Mouse (Mus musculus) heart, embryonic 11.5 days (tissue): ENCODE measurements at regions not wholly inside any gene's neighbourhood (a gene's known extent, or its start where the extent isn't known, plus 50 kb on each side); places are given as distances from the start of the nearest gene placed in this dataset.

ENCODE experiments used
- ATAC-seq: fragments of 200-750 bp; cut with Nextera tagmentation; replicated peaks from 2 replicates; pipeline ENCODE4 v1.8.0; 2017; ENCODE audit warnings: moderate library complexity; ENCODE audit not compliant: insufficient number of reproducible peaks, low FRiP score, low TSS enrichment
- H3K27ac ChIP-seq: fragments of 300-500 bp; sonication (generic); 2 replicates; pipeline ENCODE4 v1.5.1; 2014; ENCODE audit warnings: mild to moderate bottlenecking, low read depth, low read length
- H3K27me3 ChIP-seq: fragments of 300-500 bp; sonication (generic); 2 replicates; pipeline ENCODE4 v1.6.1; 2014; ENCODE audit warnings: mild to moderate bottlenecking, low read length, mixed read lengths; ENCODE audit not compliant: control insufficient read depth, insufficient read depth
- H3K36me3 ChIP-seq: fragments of 300-500 bp; sonication (generic); 2 replicates; pipeline ENCODE4 v1.6.1; 2014; ENCODE audit warnings: mild to moderate bottlenecking, low read length, moderate library complexity, mixed read lengths; ENCODE audit not compliant: control insufficient read depth, insufficient read depth
- H3K4me1 ChIP-seq: fragments of 300-500 bp; sonication (generic); 2 replicates; pipeline ENCODE4 v1.6.1; 2014; ENCODE audit warnings: low read length; ENCODE audit not compliant: control insufficient read depth, insufficient read depth
- H3K4me2 ChIP-seq: fragments of 300-500 bp; sonication (generic); 2 replicates; pipeline ENCODE4 v1.6.1; 2014; ENCODE audit warnings: mild to moderate bottlenecking, moderate library complexity
- H3K4me3 ChIP-seq: fragments of 300-500 bp; sonication (generic); 2 replicates; pipeline ENCODE4 v1.5.1; 2014; ENCODE audit warnings: low read depth, low read length
- H3K9ac ChIP-seq: fragments of 300-500 bp; sonication (generic); 2 replicates; pipeline ENCODE4 v1.6.1; 2014; ENCODE audit warnings: mild to moderate bottlenecking, low read depth, low read length, moderate library complexity
- H3K9me3 ChIP-seq: fragments of 300-500 bp; sonication (generic); replicated peaks from 2 replicates; pipeline ENCODE4 v1.6.1; 2016; ENCODE audit warnings: low read length; ENCODE audit not compliant: control insufficient read depth
- WGBS: fragments of 180-500 bp; shearing (Covaris S2); extraction: QIAGEN DNeasy Blood & Tissue Kit; methylation state at CpG from one replicate; pipeline ENCODE4 v1.1.7; 2014; ENCODE audit not compliant: insufficient replicate concordance; 5-methylcytosine and 5-hydroxymethylcytosine counted together

DNA sequence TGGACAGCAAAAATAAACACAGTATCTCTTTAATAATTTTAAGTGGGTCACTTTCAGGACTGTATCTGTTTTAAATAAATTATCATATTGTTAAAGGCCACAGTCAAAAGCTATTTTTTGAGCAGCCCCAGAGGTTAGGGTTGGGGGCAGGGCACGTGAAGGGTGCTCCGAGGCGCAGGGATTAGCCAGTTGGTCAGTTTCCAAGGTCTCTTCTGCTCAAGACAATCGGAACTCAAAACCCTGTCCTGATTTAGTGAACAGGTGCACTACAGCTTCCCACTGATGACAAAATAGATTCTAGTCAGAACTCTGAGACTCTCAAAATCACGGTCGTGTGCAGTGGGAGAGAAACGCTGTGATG, 337.3 kb upstream of the 4930535I16Rik start:
- Histone ChIP-seq H3K9me3 (no peaks in the 10 kb centered on the region), H3K27me3 (peaks cover 3% of the 10 kb centered on the region; the same call in 1 of the 2 replicates), H3K4me3 (no peak overlapping the region), H3K4me1 (no peaks in the 10 kb centered on the region), H3K27ac (no peak overlapping the region), H3K4me2 (no peak overlapping the region), H3K9ac (no peak overlapping the region), H3K36me3 (no peaks in the 10 kb centered on the region)
- WGBS = 61% methylated on average over 7 of the region's 7 CpGs
- ATAC-seq = no peak

- H3K4me1 ChIP-seq = no peaks in the 10 kb centered on the region
- H3K4me3 ChIP-seq = no peak overlapping the region
- H3K27me3 ChIP-seq = peaks cover 3% of the 10 kb centered on the region; the same call in 1 of the 2 replicates
- no peaks in the 10 kb centered on the region for H3K36me3 ChIP-seq
- no peak overlapping the region; the same call in 1 of the 2 replicates for H3K4me2 ChIP-seq
- ATAC-seq = no peak
- no peaks in the 10 kb centered on the region for H3K9me3 ChIP-seq
- no peak overlapping the region for H3K27ac ChIP-seq
- H3K9ac ChIP-seq = no peak overlapping the region
- 53% methylated on average over 22 of the region's 22 CpGs for WGBS
These were observed 336.8 kb upstream of the 4930535I16Rik start for GRCm38 (mm10) chr4:124254446-124255182.

GRCm38 (mm10) chr4:124241600-124241999, 323.8 kb upstream of the 4930535I16Rik start:
- Histone ChIP-seq H3K4me3 (no peak overlapping the region), H3K4me1 (peaks cover 4% of the 10 kb centered on the region; the same call in 1 of the 2 replicates), H3K27ac (no peak overlapping the region), H3K9me3 (no peaks in the 10 kb centered on the region), H3K36me3 (no peaks in the 10 kb centered on the region), H3K9ac (no peak overlapping the region), H3K27me3 (no peaks in the 10 kb centered on the region), H3K4me2 (no peak overlapping the region)
- 46% methylated on average over 13 of the region's 13 CpGs for WGBS
- ATAC-seq = no peak

DNA sequence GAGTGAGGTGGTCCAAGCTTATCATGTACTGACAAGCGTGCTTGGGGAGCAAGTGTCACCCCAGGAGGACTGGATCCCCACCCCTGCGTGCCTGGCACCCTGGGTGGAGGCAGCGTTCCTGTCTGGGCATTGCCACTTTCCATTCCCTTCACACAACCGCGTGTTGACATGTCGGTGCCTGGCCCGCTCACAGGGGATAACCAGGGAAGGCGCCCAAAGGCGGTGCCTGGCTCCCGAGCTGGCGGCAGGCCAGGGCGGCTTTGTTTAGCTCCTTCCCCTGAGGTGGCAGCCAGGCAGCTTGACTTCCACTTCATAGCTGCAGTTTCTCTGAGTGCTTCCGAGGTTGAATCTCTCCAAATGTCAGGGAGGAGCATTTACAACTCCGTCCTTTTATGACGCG, 318.7 kb upstream of the 4930535I16Rik start:
- H3K9ac ChIP-seq = no peak overlapping the region
- no peak for ATAC-seq

DNA sequence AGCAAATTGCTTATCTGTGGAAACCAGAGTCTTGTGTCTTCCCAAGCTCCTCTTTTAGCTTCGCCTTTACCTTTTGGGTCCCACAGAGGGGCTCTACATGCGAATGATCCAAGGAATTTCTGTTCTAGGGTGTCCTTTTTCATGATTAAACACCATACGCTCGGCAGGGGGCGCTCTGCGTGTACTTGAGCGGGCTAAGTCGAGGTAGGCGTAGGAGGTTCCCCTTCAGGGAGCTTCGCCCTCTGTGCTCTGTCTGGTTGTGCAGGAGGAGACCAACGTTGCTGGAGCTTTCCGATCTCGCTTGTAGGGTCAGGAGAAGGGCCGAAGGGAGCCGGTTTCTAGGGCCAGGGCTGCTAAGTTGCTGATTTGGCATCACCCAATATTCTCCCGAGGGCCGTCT, 310.7 kb upstream of the 4930535I16Rik start:
- Histone ChIP-seq H3K36me3 (no peaks in the 10 kb centered on the region), H3K4me1 (no peaks in the 10 kb centered on the region), H3K4me3 (no peak overlapping the region), H3K27me3 (no peaks in the 10 kb centered on the region; the same call in 1 of the 2 replicates), H3K27ac (no peak overlapping the region), H3K4me2 (no peak overlapping the region), H3K9me3 (no peaks in the 10 kb centered on the region), H3K9ac (no peak overlapping the region)
- WGBS = 11% methylated on average over 17 of the region's 17 CpGs
- ATAC-seq = no peak

More for the DNA sequence above, 318.7 kb upstream of the 4930535I16Rik start:
- H3K27me3 ChIP-seq = no peaks in the 10 kb centered on the region
- no peak overlapping the region for H3K4me3 ChIP-seq
- H3K27ac ChIP-seq = no peak overlapping the region
- H3K9me3 ChIP-seq = no peaks in the 10 kb centered on the region
- H3K4me2 ChIP-seq = peak overlapping the region; percentile 14; the same call in 1 of the 2 replicates
- H3K4me1 ChIP-seq = peaks cover 9% of the 10 kb centered on the region; the same call in 1 of the 2 replicates
- WGBS = 42% methylated on average over 16 of the region's 16 CpGs
- no peaks in the 10 kb centered on the region for H3K36me3 ChIP-seq

DNA sequence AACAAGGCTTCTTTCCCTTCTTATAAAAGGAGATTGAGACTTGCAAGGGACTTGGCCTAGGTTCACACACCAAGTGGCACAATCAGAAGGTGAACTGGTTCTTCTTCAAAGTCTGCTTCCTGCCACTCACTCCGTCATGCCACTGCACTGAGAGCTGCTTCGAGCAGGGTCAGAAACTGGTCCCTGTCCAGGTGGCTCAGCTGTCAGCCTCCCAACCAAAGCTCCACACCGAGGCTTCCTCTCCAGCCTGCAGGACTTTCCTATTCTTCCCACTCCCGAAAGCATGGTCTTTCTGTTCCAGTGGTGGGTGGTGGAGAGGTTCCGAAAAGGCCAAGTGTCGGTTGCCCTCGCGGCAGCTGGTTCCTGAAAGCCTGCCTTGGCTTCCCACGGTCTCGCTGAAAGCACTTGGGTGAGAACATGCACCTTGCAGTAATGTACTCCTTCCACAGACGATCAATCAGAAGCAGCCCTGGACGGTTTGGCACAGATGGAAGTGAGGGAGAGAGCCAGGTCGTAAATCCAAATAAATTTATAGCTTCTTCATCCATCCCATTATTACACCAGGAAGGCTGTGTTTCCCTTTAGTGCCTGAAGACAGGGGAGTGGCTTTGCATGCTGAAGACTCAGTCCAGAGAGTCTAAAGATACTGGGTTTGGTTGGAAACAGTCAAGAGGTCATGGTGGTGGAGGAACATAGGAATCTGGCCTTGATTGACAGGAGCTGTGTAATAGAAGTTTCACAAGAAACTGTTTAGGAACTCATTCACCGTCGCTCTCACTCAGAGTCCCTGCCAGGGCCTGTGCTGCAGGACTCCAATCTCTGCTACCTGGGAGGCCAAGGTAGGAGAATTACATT, 306.1 kb upstream of the 4930535I16Rik start:
- Histone ChIP-seq H3K9ac (no peak overlapping the region), H3K4me1 (no peaks in the 10 kb centered on the region), H3K4me2 (no peak overlapping the region), H3K27ac (no peak overlapping the region), H3K4me3 (no peak overlapping the region), H3K9me3 (no peaks in the 10 kb centered on the region), H3K27me3 (peaks cover 2% of the 10 kb centered on the region; the same call in 1 of the 2 replicates), H3K36me3 (no peaks in the 10 kb centered on the region)
- 77% methylated on average over 15 of the region's 15 CpGs for WGBS
- no peak for ATAC-seq

GRCm38 (mm10) chr4:124221736-124222135, 303.9 kb upstream of the 4930535I16Rik start:
- Histone ChIP-seq H3K27ac (no peak overlapping the region), H3K4me1 (no peaks in the 10 kb centered on the region), H3K9ac (no peak overlapping the region), H3K36me3 (no peaks in the 10 kb centered on the region), H3K27me3 (peaks cover 2% of the 10 kb centered on the region; the same call in 1 of the 2 replicates), H3K9me3 (no peaks in the 10 kb centered on the region), H3K4me2 (no peak overlapping the region), H3K4me3 (no peak overlapping the region)
- WGBS = 73% methylated on average over 4 of the region's 4 CpGs
- ATAC-seq = no peak

- ATAC-seq = no peak
- no peak overlapping the region for H3K27ac ChIP-seq
- no peaks in the 10 kb centered on the region for H3K36me3 ChIP-seq
- H3K27me3 ChIP-seq = no peaks in the 10 kb centered on the region
- H3K4me1 ChIP-seq = no peaks in the 10 kb centered on the region
- no peak overlapping the region for H3K4me2 ChIP-seq
- H3K9me3 ChIP-seq = no peaks in the 10 kb centered on the region
- H3K4me3 ChIP-seq = no peak overlapping the region
- no peak overlapping the region for H3K9ac ChIP-seq
- 45% methylated on average over 10 of the region's 10 CpGs for WGBS
These were observed 299.4 kb upstream of the 4930535I16Rik start for GRCm38 (mm10) chr4:124217206-124217605.
